8 mouse cellular contexts compared by ENCODE assay signal in genomic region chr6:29166196-29166595, GRCm38 (mm10). TPM values are rescaled to one million over a fixed set of nuclear protein-coding genes. Genes with fewer than 3 reads are reported as not detected.
DNase-seq lines count a peak whose midpoint lies in the region; ATAC-seq and TF ChIP-seq lines count a peak whose summit lies in the region.

No protein-coding gene starts in this region.

- TF ChIP-seq CTCF in gastrocnemius, adult 2 months (IDR thresholded peaks at IDR 0.05): peak; percentile 72
- no peak for TF ChIP-seq CTCF in thymus, adult 2 months (IDR thresholded peaks at IDR 0.05; ENCODE audit: borderline replicate concordance, control insufficient read depth, extremely low read depth, insufficient read depth, low read length, poor library complexity)

- no peak overlapping the region for H3K4me2 ChIP-seq in embryonic facial prominence, embryonic 11.5 days (ENCODE audit: low read depth, low read length)
- H3K4me2 ChIP-seq in neural tube, embryonic 15.5 days: no peak overlapping the region

- TF ChIP-seq POLR2A in thymus, adult 2 months (IDR thresholded peaks at IDR 0.05; ENCODE audit: control insufficient read depth, extremely low read depth, insufficient read depth, low read length, poor library complexity): no peak

- 3% methylated on average over 1 of the region's 1 CpGs for WGBS in thymus, adult 2 months
- WGBS in embryonic facial prominence, embryonic 11.5 days: 25% methylated on average over 1 of the region's 1 CpGs
- WGBS in neural tube, embryonic 15.5 days: 6% methylated on average over 1 of the region's 1 CpGs

- H3K4me1 ChIP-seq in thymus, adult 2 months (replicated peaks; ENCODE audit: control insufficient read depth, insufficient read depth, low read length): peaks cover 16% of the 10 kb centered on the region
- H3K4me1 ChIP-seq in embryonic facial prominence, embryonic 11.5 days (ENCODE audit: control insufficient read depth, insufficient read depth, low read length): no peaks in the 10 kb centered on the region
- peaks cover 57% of the 10 kb centered on the region for H3K4me1 ChIP-seq in neural tube, embryonic 15.5 days

- no peaks in the 10 kb centered on the region for H3K36me3 ChIP-seq in thymus, adult 2 months (ENCODE audit: control insufficient read depth, insufficient read depth, low read length)
- H3K36me3 ChIP-seq in embryonic facial prominence, embryonic 11.5 days (replicated peaks; ENCODE audit: control insufficient read depth, insufficient read depth, low read depth, low read length): no peaks in the 10 kb centered on the region
- no peaks in the 10 kb centered on the region for H3K36me3 ChIP-seq in neural tube, embryonic 15.5 days

- DNase-seq in gastrocnemius, adult 2 months: no peak
- DNase-seq in gastrocnemius, postnatal 36 days: no peak
- DNase-seq in thymus, adult 2 months: peak; percentile 54
- no peak for DNase-seq in thymus, adult 18-20 months
- DNase-seq in embryonic facial prominence, embryonic 11.5 days (ENCODE audit: low spot score): peak; percentile 77
- DNase-seq in kidney, postnatal 36 days: peak; percentile 60 to 67
- no peak for DNase-seq in gastrocnemius, postnatal 10 days

- H3K27ac ChIP-seq in gastrocnemius, adult 2 months: no peak overlapping the region
- H3K27ac ChIP-seq in thymus, adult 2 months (ENCODE audit: control insufficient read depth, insufficient read depth, low read length): no peak overlapping the region
- H3K27ac ChIP-seq in embryonic facial prominence, embryonic 11.5 days (replicated peaks; ENCODE audit: low read depth, low read length): no peak overlapping the region
- H3K27ac ChIP-seq in neural tube, embryonic 15.5 days (replicated peaks): peak overlapping the region; percentile 33; the same call in 1 of the 2 replicates

- intact Hi-C loops in gastrocnemius, adult 2 months (cut with DNase I): loop anchor here (1.0 to 2.0 kb wide), 3 partner anchors 32 to 113 kb away; partner anchors contain the start of gene Fam71f2
- intact Hi-C loops in gastrocnemius, postnatal 36 days (cut with DNase I): no loop called here

- no peak for ATAC-seq in embryonic facial prominence, embryonic 11.5 days (replicated peaks; ENCODE audit: insufficient number of reproducible peaks, low FRiP score, low TSS enrichment, low read depth)
- ATAC-seq in neural tube, embryonic 15.5 days (ENCODE audit: low FRiP score): peak; percentile 66

- no peak overlapping the region for H3K9ac ChIP-seq in embryonic facial prominence, embryonic 11.5 days (replicated peaks; ENCODE audit: low read length)
- 0 out of 2 replicates have a peak overlapping the region, but pooled peaks have one; percentile 17 for H3K9ac ChIP-seq in neural tube, embryonic 15.5 days (replicated peaks)

- H3K4me3 ChIP-seq in gastrocnemius, adult 2 months: no peak overlapping the region
- no peak overlapping the region for H3K4me3 ChIP-seq in thymus, adult 2 months (ENCODE audit: control insufficient read depth, insufficient read depth, low read length)
- no peak overlapping the region for H3K4me3 ChIP-seq in embryonic facial prominence, embryonic 11.5 days (ENCODE audit: low read depth, low read length)
- H3K4me3 ChIP-seq in neural tube, embryonic 15.5 days (replicated peaks): no peak overlapping the region

- H3K27me3 ChIP-seq in thymus, adult 2 months (ENCODE audit: control insufficient read depth, insufficient read depth, low read length): no peaks in the 10 kb centered on the region; the same call in 1 of the 2 replicates
- H3K27me3 ChIP-seq in embryonic facial prominence, embryonic 11.5 days (ENCODE audit: control insufficient read depth, insufficient read depth, low read length): peaks cover 35% of the 10 kb centered on the region
- peaks cover 33% of the 10 kb centered on the region for H3K27me3 ChIP-seq in neural tube, embryonic 15.5 days (replicated peaks)

- no peaks in the 10 kb centered on the region for H3K9me3 ChIP-seq in embryonic facial prominence, embryonic 11.5 days (replicated peaks; ENCODE audit: control insufficient read depth, low read length)
- no peaks in the 10 kb centered on the region for H3K9me3 ChIP-seq in neural tube, embryonic 15.5 days (replicated peaks)

RNA-seq across cellular contexts. Expression of gene Rbm28, which starts 1.4 kb away (rescaled TPM):
- 10 to 100 TPM; 16.3 to 18.4 TPM for total RNA-seq in gastrocnemius, adult 2 months (2021)
- 10 to 100 TPM; 12.8 to 15.7 TPM for total RNA-seq in gastrocnemius, postnatal 36 days (2021)
- polyA plus RNA-seq in thymus, adult 2 months (2012; rRNA removed): 9.9 and 13.0 TPM in 2 replicates
- 60.7 and 64.8 TPM in 2 replicates for polyA plus RNA-seq in embryonic facial prominence, embryonic 11.5 days (2014; fragmentation: Nextera tagmentation; extraction: Ambion mirVana)
- 38.2 and 41.1 TPM in 2 replicates for polyA plus RNA-seq in neural tube, embryonic 15.5 days (2015; fragmentation: Nextera tagmentation; extraction: Ambion mirVana)
- 10 to 100 TPM; 16.7 to 19.0 TPM for total RNA-seq in gastrocnemius, postnatal 10 days (2021)

RNA-seq across cellular contexts. Expression of gene Prrt4, which starts 13.2 kb away (rescaled TPM):
- under 1 TPM; 0.36 to 0.73 TPM for total RNA-seq in gastrocnemius, adult 2 months (2021)
- total RNA-seq in gastrocnemius, postnatal 36 days (2021): under 1 TPM; 0.43 to 0.54 TPM
- 0.32 and 0.41 TPM in 2 replicates for polyA plus RNA-seq in thymus, adult 2 months (2012; rRNA removed)
- 1.3 and 1.5 TPM in 2 replicates for polyA plus RNA-seq in embryonic facial prominence, embryonic 11.5 days (2014; fragmentation: Nextera tagmentation; extraction: Ambion mirVana)
- 12.6 and 13.9 TPM in 2 replicates for polyA plus RNA-seq in neural tube, embryonic 15.5 days (2015; fragmentation: Nextera tagmentation; extraction: Ambion mirVana)
- total RNA-seq in gastrocnemius, postnatal 10 days (2021): 1 to 10 TPM in 1 of 2 experiments, under 1 TPM in 1; 0.78 to 1.2 TPM

RNA-seq across cellular contexts. Expression of gene Impdh1, which starts 50.0 kb away (rescaled TPM):
- total RNA-seq in gastrocnemius, adult 2 months (2021): 10 to 100 TPM in 1 of 2 experiments, 1 to 10 TPM in 1; 9.9 to 10.3 TPM
- total RNA-seq in gastrocnemius, postnatal 36 days (2021): 10 to 100 TPM; 10.5 to 15.5 TPM
- 323 and 354 TPM in 2 replicates for polyA plus RNA-seq in thymus, adult 2 months (2012; rRNA removed)
- 28.1 and 31.7 TPM in 2 replicates for polyA plus RNA-seq in embryonic facial prominence, embryonic 11.5 days (2014; fragmentation: Nextera tagmentation; extraction: Ambion mirVana)
- polyA plus RNA-seq in neural tube, embryonic 15.5 days (2015; fragmentation: Nextera tagmentation; extraction: Ambion mirVana): 84.1 and 84.2 TPM in 2 replicates
- total RNA-seq in gastrocnemius, postnatal 10 days (2021): 10 to 100 TPM; 23.4 to 24.7 TPM

Comparison
In these comparisons a context has a peak if more than half of its experiments do, and no peak if none do; other contexts are left out.
1. DNase-seq: peak in thymus, adult 2 months (single experiment), embryonic facial prominence, embryonic 11.5 days (single experiment) and kidney, postnatal 36 days (2 of 2); none in gastrocnemius, adult 2 months (single experiment), gastrocnemius, postnatal 36 days (0 of 2), thymus, adult 18-20 months (0 of 2) and gastrocnemius, postnatal 10 days (single experiment).